Mouse (Mus musculus): Measurements from ENCODE around the gene Prkaca.

- TF ChIP-seq POLR2A (IDR thresholded peaks at IDR 0.05; ENCODE audit: control insufficient read depth, extremely low read depth, insufficient read depth, low read length, poor library complexity) (0 out of 2 replicates have a peak, but pooled peaks have one; percentile 38), CTCF (IDR thresholded peaks at IDR 0.05; ENCODE audit: borderline replicate concordance, control insufficient read depth, extremely low read depth, insufficient read depth, low read length, poor library complexity) (peak; percentile 82; the same call in 1 of the 2 replicates)
These were observed 25.7 kb downstream of the Prkaca start for GRCm38 (mm10) chr8:83998231-83999056.

Data from thymus, adult 2 months (tissue).